Mouse (Mus musculus) liver, adult 2 months (tissue): ENCODE measurements around the gene Nhsl1.

Source experiments
- CTCF ChIP-seq: fragments of 200-500 bp; IDR thresholded peaks from 2 replicates; pipeline ENCODE4 v1.5.1; 2011; ENCODE audit warnings: low read depth, low read length, control low read depth
- POLR2A ChIP-seq: fragments of 200-500 bp; IDR thresholded peaks from 2 replicates; pipeline ENCODE4 v1.6.1; 2011; ENCODE audit warnings: low read length, control low read depth; ENCODE audit not compliant: insufficient read depth; ENCODE audit errors: extremely low read depth

DNA sequence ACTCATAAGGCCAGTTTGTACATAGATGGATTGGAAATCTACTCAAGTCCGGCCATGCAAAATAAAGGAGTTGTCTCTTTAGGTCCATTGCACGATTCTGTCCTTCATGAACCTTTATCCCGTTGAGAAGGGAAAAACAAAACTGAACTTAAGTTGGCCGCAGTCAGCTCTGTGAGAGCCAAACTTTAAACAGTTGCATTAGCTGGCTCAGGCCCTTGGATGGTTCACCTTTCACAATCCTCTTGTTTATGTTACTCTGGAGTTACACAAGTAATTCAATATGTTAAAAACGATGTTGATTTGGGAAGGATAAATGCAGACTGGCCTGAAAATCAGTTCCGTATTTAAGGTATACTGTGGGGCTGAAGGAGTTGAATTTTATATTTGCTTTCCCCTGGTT lies 116.7 kb downstream of the Nhsl1 start:
- no peak for TF ChIP-seq CTCF
- TF ChIP-seq POLR2A: no peak
